Mouse (Mus musculus) CH12.LX (cell line): ENCODE measurements around the gene Slc4a2. TPM values are rescaled to one million over a fixed set of nuclear protein-coding genes. Genes with fewer than 3 reads are reported as not detected.

Experiments
- DNase-seq: peaks from one replicate; pipeline ENCODE4 v3.0.0-alpha.2; 2013; ENCODE audit errors: extremely low read depth
- H3K27ac ChIP-seq: 2 replicates; pipeline ENCODE4 v1.5.1; 2012; ENCODE audit warnings: low read depth, mild to moderate bottlenecking, control low read depth, moderate library complexity; ENCODE audit not compliant: insufficient read depth
- H3K27me3 ChIP-seq: replicated peaks from 2 replicates; pipeline ENCODE3; 2012; ENCODE audit warnings: inconsistent platforms
- H3K36me3 ChIP-seq, 2 experiments: replicated peaks in 1 of 2; 2 replicates each; pipeline versions ENCODE3 to v1.6.1; 2012; ENCODE audit warnings: inconsistent platforms in 1 of 2, low read length in 1 of 2, mild to moderate bottlenecking in 1 of 2, mixed read lengths in 1 of 2, moderate library complexity in 1 of 2; ENCODE audit not compliant: control insufficient read depth in 1 of 2, insufficient read depth in 1 of 2
- H3K4me1 ChIP-seq, 2 experiments: 2 replicates each; pipeline ENCODE4 v1.6.1; 2012; ENCODE audit warnings: inconsistent platforms in 1 of 2, moderate library complexity in 1 of 2; ENCODE audit not compliant: insufficient read depth in 2 of 2, control insufficient read depth in 1 of 2
- H3K4me2 ChIP-seq: 2 replicates; pipeline ENCODE4 v1.6.1; 2012; ENCODE audit warnings: low read depth, mild to moderate bottlenecking, control low read depth; ENCODE audit not compliant: poor library complexity, insufficient read depth, severe bottlenecking
- H3K4me3 ChIP-seq, 3 experiments: fragments of 150-350 bp in 1 of 3; sonication (generic) in 1 of 3; replicated peaks in 1 of 3; 2 replicates each; pipeline versions ENCODE3 to v1.5.1; 2011 to 2012; ENCODE audit warnings: low read depth in 2 of 3, low read length in 2 of 3, mild to moderate bottlenecking in 2 of 3, moderate library complexity in 2 of 3, control low read depth in 1 of 3, improper control_type of control experiment in 1 of 3, inconsistent platforms in 1 of 3, mixed read lengths in 1 of 3; ENCODE audit not compliant: poor library complexity in 1 of 3
- H3K79me2 ChIP-seq: replicated peaks from 2 replicates; pipeline ENCODE4 v1.6.1; 2012; ENCODE audit warnings: mild to moderate bottlenecking, moderate library complexity; ENCODE audit not compliant: control insufficient read depth, poor library complexity, insufficient read depth, severe bottlenecking; ENCODE audit errors: extremely low read depth
- H3K9ac ChIP-seq: 2 replicates; pipeline ENCODE4 v1.6.1; 2012; ENCODE audit warnings: low read depth, mild to moderate bottlenecking, control low read depth, moderate library complexity; ENCODE audit not compliant: insufficient read depth
- H3K9me3 ChIP-seq: replicated peaks from 2 replicates; pipeline ENCODE3; 2012; ENCODE audit warnings: low read length, inconsistent platforms, mixed read lengths
- CHD2 ChIP-seq: IDR thresholded peaks from 2 replicates; pipeline ENCODE4 v1.6.1; 2011; ENCODE audit warnings: low read length, improper control_type of control experiment
- CTCF ChIP-seq, 2 experiments: IDR thresholded peaks in 1 of 2; conservative IDR thresholded peaks in 1 of 2; 2 replicates each; pipeline ENCODE4 v1.5.1; 2011 to 2012; ENCODE audit warnings: low read depth in 2 of 2, low read length in 2 of 2, improper control_type of control experiment in 1 of 2, inconsistent platforms in 1 of 2, mild to moderate bottlenecking in 1 of 2, moderate library complexity in 1 of 2
- GABPA ChIP-seq: IDR thresholded peaks from 2 replicates; pipeline ENCODE4 v1.6.1; 2012; ENCODE audit warnings: low read depth, low read length, improper control_type of control experiment, inconsistent platforms; ENCODE audit not compliant: insufficient replicate concordance
- IRF4 ChIP-seq: IDR thresholded peaks from 2 replicates; pipeline ENCODE4 v1.6.1; 2014; ENCODE audit warnings: low read depth, mild to moderate bottlenecking, inconsistent platforms, low read length, improper control_type of control experiment
- JUN ChIP-seq: IDR thresholded peaks from 2 replicates; pipeline ENCODE4 v1.6.1; 2011; ENCODE audit warnings: low read depth, mild to moderate bottlenecking, low read length, improper control_type of control experiment, moderate library complexity; ENCODE audit not compliant: insufficient read depth
- KAT2A ChIP-seq: IDR thresholded peaks from 2 replicates; pipeline ENCODE4 v1.6.1; 2012; ENCODE audit warnings: low read length, improper control_type of control experiment, inconsistent platforms; ENCODE audit not compliant: insufficient replicate concordance
- MAFK ChIP-seq: IDR thresholded peaks from 2 replicates; pipeline ENCODE4 v1.6.1; 2011; ENCODE audit warnings: low read length, improper control_type of control experiment; ENCODE audit not compliant: insufficient replicate concordance
- MYC ChIP-seq: IDR thresholded peaks from 2 replicates; pipeline ENCODE4 v1.6.1; 2011; ENCODE audit warnings: low read depth, mild to moderate bottlenecking, improper control_type of control experiment, low read length
- NRF1 ChIP-seq: IDR thresholded peaks from 2 replicates; pipeline ENCODE4 v1.6.1; 2014; ENCODE audit warnings: low read depth, mild to moderate bottlenecking, inconsistent platforms, low read length, improper control_type of control experiment, moderate library complexity
- PAX5 ChIP-seq: IDR thresholded peaks from 2 replicates; pipeline ENCODE4 v1.6.1; 2012; ENCODE audit warnings: low read length, inconsistent platforms, mixed read lengths
- RAD21 ChIP-seq: IDR thresholded peaks from 2 replicates; pipeline ENCODE4 v1.6.1; 2011; ENCODE audit warnings: low read depth, mild to moderate bottlenecking, low read length, improper control_type of control experiment, moderate library complexity
- RCOR1 ChIP-seq: conservative IDR thresholded peaks from 2 replicates; pipeline ENCODE4 v1.6.1; 2012; ENCODE audit warnings: low read depth, mild to moderate bottlenecking, inconsistent platforms, low read length, improper control_type of control experiment
- SMC3 ChIP-seq: IDR thresholded peaks from 2 replicates; pipeline ENCODE4 v1.6.1; 2011; ENCODE audit warnings: low read depth, low read length, improper control_type of control experiment
- TCF12 ChIP-seq: IDR thresholded peaks from 2 replicates; pipeline ENCODE4 v1.6.1; 2014; ENCODE audit warnings: low read depth, mild to moderate bottlenecking, inconsistent platforms, low read length, improper control_type of control experiment
- UBTF ChIP-seq: IDR thresholded peaks from 2 replicates; pipeline ENCODE4 v1.6.1; 2012; ENCODE audit warnings: low read depth, mild to moderate bottlenecking, inconsistent platforms, low read length, improper control_type of control experiment, moderate library complexity
- ZC3H11A ChIP-seq: IDR thresholded peaks from 2 replicates; pipeline ENCODE4 v1.6.1; 2012; ENCODE audit warnings: low read depth, mild to moderate bottlenecking, inconsistent platforms, low read length, improper control_type of control experiment
- ZMIZ1 ChIP-seq: IDR thresholded peaks from 2 replicates; pipeline ENCODE4 v1.6.1; 2012; ENCODE audit warnings: low read depth, mild to moderate bottlenecking, inconsistent platforms, low read length, improper control_type of control experiment
- dilution Hi-C: fragments of 300-500 bp; cut with MboI; formaldehyde crosslinking; loops from 2 replicates; pipeline ENCODE4 v1.14.3; 2020; ENCODE audit warnings: low sequenced_read_pairs; ENCODE audit not compliant: extremely low pct_unique_long_range_greater_than_20kb, extremely low pct_ligation_motif_present
- in situ Hi-C: fragments of 300-500 bp; cut with MboI; formaldehyde crosslinking; loops from 3 replicates; pipeline ENCODE4 v1.14.3; 2019; ENCODE audit warnings: low sequenced_read_pairs, low pct_ligation_motif_present, low pct_unique_long_range_greater_than_20kb, mixed read lengths
- polyA plus RNA-seq: library from polyadenylated mRNA; unstranded; fragments of >175 nt; gene quantifications from 2 replicates; pipeline ENCODE4 v1.2.1, GENCODE M21; 2012; ENCODE audit warnings: low read depth; ENCODE audit not compliant: insufficient read length
- total RNA-seq, 2 experiments: library from RNA; depleted of rRNA; stranded (reverse); fragments of 300-350 nt in 1 of 2; fragments of >200 nt in 1 of 2; gene quantifications; 2 replicates each; pipeline ENCODE4 v1.2.3; 2012 to 2014

Gene Slc4a2
- total and polyA plus RNA-seq, 3 experiments: 12.9 to 27.2 (median 18.6) TPM

GRCm38 (mm10) chr5:24484963-24485362 is 61.3 kb downstream of the Slc4a2 start:
- H3K9ac ChIP-seq: no peak overlapping the region

GRCm38 (mm10) chr5:24486097-24486496 is 62.5 kb downstream of the Slc4a2 start:
- Histone ChIP-seq H3K4me1 (no peaks in the 10 kb centered on the region), H3K9me3 (no peaks in the 10 kb centered on the region), H3K4me2 (no peak overlapping the region), H3K36me3 (peaks cover 54 to 97% of the 10 kb centered on the region in 2 experiments), H3K4me3 (no peak overlapping the region), H3K79me2 (no peaks in the 10 kb centered on the region), H3K9ac (no peak overlapping the region), H3K27me3 (no peaks in the 10 kb centered on the region), H3K27ac (no peak overlapping the region)
- DNase-seq: peak; percentile 63
- dilution Hi-C loops (no loop called here), in situ Hi-C loops (no loop called here)
- peak; percentile 38 for TF ChIP-seq SMC3
- peak; percentile 42 for TF ChIP-seq RAD21
- no peak for TF ChIP-seq ZMIZ1
- peak; percentile 48 to 79 for TF ChIP-seq CTCF (conservative IDR thresholded peaks at IDR 0.05 in 1 of 2, IDR thresholded peaks at IDR 0.05 in 1 of 2; ENCODE audit: low read depth in 2 of 2, low read length in 2 of 2)

More at GRCm38 (mm10) chr5:24484963-24485362, 61.3 kb downstream of the Slc4a2 start:
- Histone ChIP-seq H3K27ac (no peak overlapping the region), H3K4me2 (no peak overlapping the region), H3K4me1 (no peaks in the 10 kb centered on the region), H3K27me3 (no peaks in the 10 kb centered on the region), H3K79me2 (no peaks in the 10 kb centered on the region), H3K9me3 (no peaks in the 10 kb centered on the region), H3K4me3 (no peak overlapping the region), H3K36me3 (peaks cover 60 to 97% of the 10 kb centered on the region in 2 experiments)
- in situ Hi-C loops: no loop called here
- no peak for DNase-seq
- TF ChIP-seq PAX5 (no peak), TCF12 (no peak), IRF4 (no peak), ZC3H11A (no peak), CHD2 (no peak), MAFK (no peak), RAD21 (no peak), UBTF (no peak), RCOR1 (no peak), GABPA (no peak), NRF1 (no peak), KAT2A (no peak), MYC (no peak), JUN (no peak), SMC3 (no peak)
- dilution Hi-C loops: no loop called here
